Mouse (Mus musculus): ENCODE results near the gene Ampd3. TPM values are rescaled to one million over a fixed set of nuclear protein-coding genes. Genes with fewer than 3 reads are reported as not detected.

Ampd3 gene
- total RNA-seq, 2 experiments from 2014 or later: 23.8 to 30.3 TPM

- no peak for DNase-seq
Observed at GRCm38 (mm10) chr7:110803131-110803530, 35.1 kb downstream of the Ampd3 start.

GRCm38 (mm10) chr7:110804266-110804665 is 36.3 kb downstream of the Ampd3 start:
- DNase-seq: peak; percentile 47

GRCm38 (mm10) chr7:110807460-110808030 is 39.5 kb downstream of the Ampd3 start:
- DNase-seq: no peak

- no peak for DNase-seq
Observed at GRCm38 (mm10) chr7:110808962-110809361, 41.0 kb downstream of the Ampd3 start.

GRCm38 (mm10) chr7:110809585-110810557 is 41.9 kb downstream of the Ampd3 start:
- DNase-seq: no peak

- no peak for DNase-seq
Observed at GRCm38 (mm10) chr7:110810995-110811394, 43.0 kb downstream of the Ampd3 start.

GRCm38 (mm10) chr7:110811529-110811928 is 43.5 kb downstream of the Ampd3 start:
- DNase-seq: no peak

GRCm38 (mm10) chr7:110813983-110814382 is 46.0 kb downstream of the Ampd3 start:
- no peak for DNase-seq

- peak; percentile 63 for DNase-seq
Observed at GRCm38 (mm10) chr7:110816037-110816436, 48.0 kb downstream of the Ampd3 start.

- no peak for DNase-seq
Observed at GRCm38 (mm10) chr7:110818206-110818605, 50.2 kb downstream of the Ampd3 start.

- DNase-seq: no peak
Observed at GRCm38 (mm10) chr7:110818787-110819350, 50.9 kb downstream of the Ampd3 start.

- peak; percentile 56 for DNase-seq
Observed at GRCm38 (mm10) chr7:110821068-110821467, 53.1 kb downstream of the Ampd3 start.

- DNase-seq: peak; percentile 75
Observed at GRCm38 (mm10) chr7:110821653-110822052, 53.6 kb downstream of the Ampd3 start.

GRCm38 (mm10) chr7:110822055-110822454 is 54.0 kb downstream of the Ampd3 start:
- no peak for DNase-seq

- DNase-seq: no peak
Observed at GRCm38 (mm10) chr7:110823076-110823475, 55.1 kb downstream of the Ampd3 start.

GRCm38 (mm10) chr7:110823593-110823992 is 55.6 kb downstream of the Ampd3 start:
- no peak for DNase-seq

GRCm38 (mm10) chr7:110823995-110824953 is 56.3 kb downstream of the Ampd3 start:
- DNase-seq: no peak

GRCm38 (mm10) chr7:110833024-110833423 is 65.0 kb downstream of the Ampd3 start:
- DNase-seq: no peak

- no peak for DNase-seq
Observed at GRCm38 (mm10) chr7:110834018-110834417, 66.0 kb downstream of the Ampd3 start.

- no peak for DNase-seq
Observed at GRCm38 (mm10) chr7:110834522-110834921, 66.5 kb downstream of the Ampd3 start.

GRCm38 (mm10) chr7:110840332-110840731 is 72.3 kb downstream of the Ampd3 start:
- no peak for DNase-seq
